Mouse (Mus musculus) regulatory T cell (primary cell): ENCODE results near the gene Eml1.

Source experiments
- in situ Hi-C: fragments of 300-600 bp; cut with MboI, MseI; formaldehyde crosslinking; loops from one replicate; pipeline ENCODE4 v1.15.1; 2025; ENCODE audit warnings: high pct_unique_total_duplicates

Eml1 gene

DNA sequence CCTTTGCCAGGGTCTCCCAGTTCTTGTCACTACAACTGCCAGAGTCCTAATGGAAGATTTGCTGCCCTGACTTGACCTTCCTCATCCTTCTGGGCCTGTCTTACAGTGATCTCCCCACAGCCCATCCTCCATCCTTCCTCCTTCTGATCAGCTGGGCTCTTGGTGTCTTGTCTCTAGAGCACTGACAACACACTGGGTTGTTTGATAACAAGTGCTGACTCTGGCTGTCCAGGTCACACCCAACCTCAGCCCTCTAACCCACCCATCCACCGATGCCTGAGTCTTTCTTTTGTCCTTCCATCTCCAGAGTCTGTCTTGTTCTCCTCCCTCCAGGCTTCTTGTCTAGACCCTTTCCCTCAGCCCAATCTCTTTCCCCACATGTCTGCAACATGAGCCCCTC, 50.7 kb downstream of the Eml1 start:
- in situ Hi-C loops, result no loop called here

DNA sequence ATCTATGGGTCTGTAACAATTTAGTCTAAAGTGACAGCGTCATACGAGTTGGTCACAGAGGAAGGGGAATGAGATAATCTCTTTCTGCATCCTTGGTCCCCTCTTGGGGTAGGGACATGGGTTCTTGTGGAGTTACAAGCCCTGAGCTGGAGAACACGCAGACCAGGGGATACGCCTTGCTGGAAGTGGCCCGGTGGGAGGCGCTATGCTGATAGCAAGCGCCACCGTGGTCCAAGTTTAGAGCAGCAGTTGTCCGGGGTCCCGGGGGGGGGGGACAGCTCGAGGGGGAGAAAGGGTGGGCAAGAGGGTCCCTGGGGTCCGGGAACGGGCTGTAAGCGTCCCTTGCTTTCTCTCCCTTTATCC, 51.7 kb downstream of the Eml1 start:
- in situ Hi-C loops, result no loop called here

DNA sequence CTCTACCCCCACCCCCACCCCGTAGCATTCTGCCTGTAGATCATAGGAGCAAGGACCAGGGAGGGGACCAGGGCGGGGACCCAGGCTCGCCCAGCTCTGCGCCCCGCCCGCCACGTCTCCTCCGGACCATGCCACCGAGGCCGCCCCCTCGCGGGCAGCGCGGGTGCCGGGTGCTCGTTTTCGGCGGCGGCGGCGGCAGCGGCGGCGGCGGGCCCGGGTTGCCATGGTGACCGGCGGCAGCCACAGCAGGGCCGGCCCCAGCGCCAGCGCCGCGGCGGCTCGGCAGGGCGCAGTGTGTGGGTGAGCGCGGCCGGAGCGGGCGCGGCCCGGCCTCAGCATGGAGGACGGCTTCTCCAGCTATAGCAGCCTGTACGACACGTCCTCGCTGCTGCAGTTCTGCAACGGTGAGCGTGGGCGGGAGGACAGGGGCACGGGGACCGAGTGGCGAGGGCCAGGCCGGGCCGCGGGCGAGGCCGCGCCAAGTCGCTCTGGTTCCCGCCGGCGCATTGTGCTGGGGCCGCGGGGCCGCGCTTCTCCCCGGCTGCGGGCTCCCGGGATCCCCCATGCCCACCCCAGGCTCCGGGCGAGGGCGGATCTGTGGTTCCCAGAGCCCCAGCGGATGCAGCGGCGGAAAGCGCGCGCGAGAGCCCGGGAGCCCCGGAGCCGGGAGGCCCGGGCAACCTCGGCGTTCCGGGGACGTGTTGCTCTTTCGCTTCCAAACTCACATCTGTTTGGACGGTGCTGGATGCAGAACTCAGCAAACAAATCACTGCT, 52.3 kb downstream of the Eml1 start:
- in situ Hi-C loops, result no loop called here

DNA sequence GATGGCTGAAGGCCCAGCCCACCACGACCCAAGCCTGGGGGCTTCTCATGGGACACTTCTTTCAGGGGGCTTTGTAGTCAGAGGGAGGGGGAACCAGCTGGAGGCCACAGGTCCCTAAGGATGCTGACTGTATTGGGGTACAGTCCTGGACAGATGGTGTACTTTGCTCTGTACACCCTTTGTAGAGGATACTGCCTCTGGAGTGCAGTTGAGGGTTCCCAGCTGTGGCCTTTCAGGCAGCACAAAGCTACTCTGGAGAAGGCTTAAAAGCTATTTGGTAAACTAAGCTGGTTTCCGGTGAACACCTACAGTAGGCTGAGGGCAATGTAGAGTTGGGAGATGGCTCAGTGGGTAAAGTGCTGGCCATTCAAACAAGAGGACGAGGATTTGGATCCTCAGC, 60.2 kb downstream of the Eml1 start:
- in situ Hi-C loops, result no loop called here

DNA sequence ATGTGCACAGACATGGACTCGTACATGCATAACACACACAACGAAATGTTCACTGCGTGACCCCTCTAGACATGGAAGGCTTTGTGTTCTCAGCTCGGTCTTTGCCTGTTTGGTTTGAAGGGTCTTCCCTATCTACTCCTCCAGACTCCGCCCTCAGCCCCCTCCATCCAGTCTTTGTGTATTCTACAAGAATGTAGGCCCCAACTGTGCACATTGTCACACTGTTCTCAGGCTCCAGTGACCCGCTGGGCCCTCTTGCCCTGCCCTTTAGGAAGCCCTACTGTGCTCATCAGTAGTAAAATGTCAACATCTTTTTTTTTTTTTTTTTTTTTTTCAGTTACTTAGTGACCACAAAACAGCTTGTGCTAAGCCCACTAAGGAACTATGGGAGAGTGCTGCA, 61.0 kb downstream of the Eml1 start:
- in situ Hi-C loops, result no loop called here

DNA sequence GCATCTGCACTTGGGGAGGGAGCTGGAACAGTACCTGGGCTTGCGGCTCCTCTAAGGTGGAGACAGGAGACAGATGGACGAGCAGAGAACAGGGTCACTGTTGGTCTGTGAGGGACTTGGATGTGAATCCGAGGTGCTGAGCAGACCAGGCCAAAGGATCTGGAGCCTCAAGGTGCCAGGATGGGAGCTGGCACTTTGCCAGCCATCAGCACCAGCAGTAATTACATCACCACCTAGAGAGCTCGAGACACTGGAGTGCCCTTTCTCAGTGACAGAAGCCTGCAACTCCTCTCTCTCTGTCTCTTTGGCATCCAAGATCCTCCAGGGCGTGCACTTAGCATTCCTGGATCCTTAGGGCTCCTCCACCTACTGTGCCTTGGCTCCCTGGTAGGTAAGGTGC, 61.8 kb downstream of the Eml1 start:
- in situ Hi-C loops, result no loop called here

DNA sequence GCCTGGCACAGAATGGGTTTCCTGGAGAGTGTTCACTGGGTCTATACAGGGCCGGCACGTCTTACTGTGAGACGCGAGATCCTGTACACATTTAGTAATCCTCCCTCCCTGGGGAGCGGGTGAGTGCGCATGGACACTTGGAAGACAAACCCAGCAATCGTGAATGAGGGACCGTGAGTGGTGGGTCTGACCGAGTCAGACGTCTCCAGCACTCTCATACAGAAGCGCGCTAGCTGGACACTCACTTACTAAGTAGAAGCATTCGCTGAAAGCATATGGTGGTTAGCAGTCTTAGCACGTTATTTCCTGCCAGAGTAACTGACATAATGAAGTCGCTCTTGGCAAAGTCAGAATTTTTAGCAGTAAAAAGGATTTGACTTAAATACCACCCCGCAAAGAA, 62.3 kb downstream of the Eml1 start:
- in situ Hi-C loops, result no loop called here

DNA sequence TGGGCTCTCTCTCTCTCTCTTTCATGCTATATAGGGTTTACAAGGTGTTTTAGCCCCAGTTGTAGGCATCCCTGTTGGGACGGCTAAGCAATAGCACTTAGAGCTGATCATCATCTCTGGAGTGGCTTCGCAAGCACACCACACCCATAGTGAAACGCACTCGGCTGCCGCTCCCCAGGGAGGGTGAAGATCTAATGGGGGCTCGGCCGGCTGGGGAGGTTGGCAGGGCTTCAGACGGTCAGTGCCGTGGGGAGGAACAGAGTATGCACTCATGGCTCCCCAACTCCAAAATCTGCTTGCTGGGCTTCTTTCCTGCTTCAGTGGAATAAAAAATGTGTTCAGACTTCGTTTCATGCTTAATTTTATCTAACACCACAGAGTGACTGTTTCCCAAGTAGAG, 62.7 kb downstream of the Eml1 start:
- in situ Hi-C loops, result no loop called here

DNA sequence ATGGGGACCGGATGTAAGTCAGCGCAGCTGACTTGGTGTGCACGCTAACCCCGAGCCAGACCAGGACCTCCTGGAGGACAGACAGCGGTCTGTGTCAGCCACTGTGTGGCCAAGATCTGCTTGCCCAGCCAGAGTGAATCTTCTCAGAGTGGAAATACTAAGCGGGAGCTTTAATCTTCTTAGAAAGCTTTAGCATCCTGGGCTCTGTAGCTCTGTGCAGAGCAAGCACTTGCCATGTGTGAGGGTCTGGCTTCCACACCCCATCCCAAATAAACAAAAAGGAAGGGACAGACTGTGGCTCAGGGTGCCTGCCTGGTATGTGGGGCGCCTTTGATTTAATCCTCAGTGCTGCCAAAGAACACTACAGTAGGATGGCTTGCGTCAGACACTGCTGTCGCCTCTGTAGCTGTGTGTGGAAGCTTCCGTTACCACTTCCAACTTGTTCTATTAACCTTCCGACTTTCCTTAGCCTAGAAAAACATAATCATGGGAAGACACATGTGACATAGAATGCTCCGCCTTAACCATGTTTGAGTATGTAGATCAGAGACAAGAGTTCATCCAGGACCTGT, 64.8 kb downstream of the Eml1 start:
- in situ Hi-C loops, result no loop called here

DNA sequence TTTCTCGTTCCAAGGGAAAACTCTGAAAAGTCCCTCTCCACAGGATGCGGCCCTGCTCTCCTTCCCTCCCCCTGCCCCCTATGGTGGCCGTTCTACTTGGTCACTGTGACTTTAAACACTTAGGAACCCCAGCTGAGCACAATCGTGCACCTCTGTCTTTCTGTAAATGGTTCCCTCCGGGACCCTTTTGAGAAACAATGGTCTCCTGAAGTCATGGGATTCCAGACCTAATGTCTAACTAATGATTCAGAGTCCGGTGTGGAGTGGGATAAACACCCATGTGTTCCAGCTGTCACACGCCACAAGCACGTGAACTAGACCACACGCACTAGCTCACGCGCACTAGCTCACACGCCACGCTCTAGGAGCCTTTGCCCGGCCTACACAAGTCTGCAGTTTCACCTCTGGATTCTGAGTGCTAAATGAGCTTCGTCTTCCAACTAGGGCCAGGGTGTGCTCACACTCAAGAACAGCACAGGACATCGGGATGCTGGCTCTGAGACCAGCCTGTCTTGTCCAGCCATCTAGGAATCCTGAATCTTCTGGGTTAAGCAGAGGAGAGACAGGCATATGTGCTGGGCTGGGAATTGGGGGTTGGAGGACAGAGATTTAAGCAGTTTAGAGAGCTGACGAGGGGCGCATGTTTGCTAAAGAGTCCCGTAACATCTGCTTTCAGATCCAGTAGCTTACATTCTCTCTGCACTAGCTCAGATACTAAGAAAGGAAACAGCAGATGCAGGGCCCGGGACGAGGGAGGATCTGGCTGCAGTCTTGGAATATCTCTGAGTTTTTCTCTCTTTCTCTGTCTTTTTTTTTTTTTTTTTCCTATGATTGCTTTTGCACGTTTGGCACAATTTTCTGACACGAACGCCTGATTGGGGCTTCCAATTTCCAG, 65.5 kb downstream of the Eml1 start:
- in situ Hi-C loops, result no loop called here

DNA sequence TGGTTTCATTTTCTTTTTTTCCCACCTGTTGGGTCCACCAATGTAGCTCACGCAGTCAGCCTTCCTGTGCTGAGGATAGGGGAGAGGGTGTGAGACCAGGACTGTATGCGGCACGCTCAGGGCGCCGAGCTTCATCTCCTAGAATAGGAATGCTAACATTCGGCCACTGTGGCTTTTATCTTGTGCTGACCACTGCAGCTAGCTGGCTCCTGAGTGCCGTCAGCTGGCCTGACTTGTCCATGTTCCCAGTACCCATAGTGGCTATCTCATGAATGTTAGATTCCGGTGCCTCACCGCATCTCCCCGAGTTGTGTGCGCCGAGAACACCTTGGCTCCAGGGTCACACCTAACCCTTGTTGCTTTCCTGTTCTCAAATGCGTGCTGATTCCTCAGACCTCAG, 66.7 kb downstream of the Eml1 start:
- in situ Hi-C loops, result no loop called here

DNA sequence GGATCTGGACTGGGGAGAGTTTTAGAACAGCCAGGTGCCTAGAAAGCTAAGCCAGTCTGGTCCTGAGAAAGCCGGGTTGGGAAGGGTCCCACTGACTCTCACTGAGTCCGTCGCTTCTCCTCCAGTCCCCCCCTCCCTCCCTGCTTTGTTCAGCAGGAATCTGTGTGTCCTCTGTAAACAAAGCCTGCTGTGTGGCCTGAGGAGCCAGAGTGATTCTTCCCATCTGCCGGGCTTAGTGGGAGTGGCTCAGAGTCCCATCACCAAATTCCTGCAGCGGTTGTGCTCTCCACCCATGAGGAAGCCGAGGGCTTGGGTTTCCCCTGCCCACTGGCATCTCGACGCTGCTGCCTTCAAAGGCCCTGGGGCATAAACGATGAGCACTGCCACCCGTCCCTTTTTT, 72.5 kb downstream of the Eml1 start:
- in situ Hi-C loops, result no loop called here

DNA sequence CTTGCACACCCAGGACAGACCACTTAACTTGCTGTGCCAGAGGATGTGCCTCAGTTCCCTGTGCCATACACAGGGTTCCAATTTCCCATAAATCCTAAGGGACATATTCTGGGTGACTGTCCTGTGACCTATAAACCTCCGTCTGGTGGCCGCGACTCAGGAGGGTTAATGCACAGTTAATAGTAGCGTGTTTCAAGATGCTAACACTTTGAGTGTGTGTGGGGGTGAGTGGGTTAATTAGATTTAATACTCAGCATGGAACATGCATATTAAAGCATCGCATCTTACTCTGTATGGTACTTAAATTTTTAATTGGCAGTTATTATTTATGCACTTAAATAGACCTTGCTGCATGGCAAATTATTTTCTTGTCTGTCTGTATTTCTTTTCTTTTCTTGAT, 73.0 kb downstream of the Eml1 start:
- in situ Hi-C loops, result no loop called here

DNA sequence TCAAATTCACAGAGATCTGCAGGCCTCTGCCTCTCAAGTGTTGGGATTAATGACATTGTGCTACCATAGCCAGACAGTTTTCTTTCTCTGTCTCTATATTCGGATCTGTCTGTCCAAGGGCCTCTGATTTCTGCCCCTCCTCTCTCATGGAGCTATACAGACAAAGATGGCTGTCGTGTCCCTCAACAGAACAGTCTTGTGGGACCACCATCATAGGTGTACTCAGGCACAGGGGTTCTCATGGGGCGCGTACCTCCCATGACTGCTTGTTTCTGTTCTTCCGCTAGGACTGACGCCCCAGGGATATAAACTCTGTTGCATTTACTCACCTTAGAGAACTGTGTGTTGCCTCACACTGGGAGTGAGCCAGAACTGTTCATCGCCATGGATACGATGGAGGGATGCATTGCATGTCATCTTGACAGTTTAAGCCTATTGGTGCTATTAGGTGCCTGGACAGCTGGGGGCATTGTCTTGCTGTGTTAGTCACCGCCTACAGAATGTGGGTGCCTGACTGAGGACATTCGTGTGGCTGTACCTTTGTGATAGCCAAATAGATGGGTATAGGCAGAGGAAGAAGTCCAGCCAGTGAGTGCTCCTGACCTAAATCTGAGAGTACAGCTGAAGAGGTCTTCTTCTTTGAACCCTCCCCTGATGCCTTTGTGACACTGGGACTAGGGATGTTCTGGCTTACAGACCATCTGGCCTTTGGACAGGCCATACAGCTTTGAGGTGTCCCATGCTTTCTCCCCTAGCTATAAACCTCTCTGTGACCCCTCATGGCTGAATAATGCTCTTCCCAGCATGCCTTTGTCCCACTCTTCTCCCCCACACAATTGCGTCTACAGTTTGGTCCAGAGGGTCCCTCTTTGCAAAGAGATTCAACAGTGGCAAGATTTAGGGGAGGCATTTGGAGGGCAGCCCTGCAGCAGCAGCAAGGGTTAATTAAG, 73.7 kb downstream of the Eml1 start:
- in situ Hi-C loops, result no loop called here

DNA sequence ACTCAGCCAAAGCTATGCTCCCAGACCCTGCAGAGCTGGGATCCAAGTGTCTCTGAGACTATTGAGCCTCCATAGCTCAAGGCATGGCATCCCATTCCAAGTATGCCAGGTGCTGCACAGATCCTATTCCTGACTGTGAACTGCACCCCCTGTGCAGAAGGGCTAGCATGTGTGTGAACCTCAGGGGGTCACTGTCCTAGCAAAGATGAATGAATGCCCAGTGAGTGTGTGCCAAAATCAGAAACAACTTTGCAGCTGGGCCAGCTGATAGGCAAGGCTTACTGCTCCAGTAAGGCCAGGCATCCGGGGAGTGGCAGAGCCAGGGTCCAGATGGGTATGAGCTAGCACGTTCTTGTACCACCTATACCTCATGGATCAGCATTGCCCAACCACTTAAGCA, 76.0 kb downstream of the Eml1 start:
- in situ Hi-C loops, result no loop called here

DNA sequence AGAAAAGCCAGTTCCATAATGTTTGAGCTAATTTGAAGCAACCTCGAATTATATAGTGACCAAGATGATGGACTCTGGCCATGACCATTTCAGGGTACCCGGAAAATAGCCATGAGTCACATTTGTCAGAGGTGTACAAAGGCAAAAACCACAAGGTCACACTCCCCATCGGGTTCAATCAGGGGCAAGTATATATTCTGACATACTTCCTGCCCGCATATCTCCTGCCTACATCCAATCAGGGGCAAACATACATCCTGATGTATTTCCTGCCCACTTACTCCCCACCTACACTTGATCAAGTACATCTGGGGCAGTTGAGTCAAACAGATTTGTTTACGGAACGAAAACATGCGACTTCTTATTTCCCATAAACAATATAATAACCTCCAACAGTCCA, 77.6 kb downstream of the Eml1 start:
- in situ Hi-C loops, result no loop called here

DNA sequence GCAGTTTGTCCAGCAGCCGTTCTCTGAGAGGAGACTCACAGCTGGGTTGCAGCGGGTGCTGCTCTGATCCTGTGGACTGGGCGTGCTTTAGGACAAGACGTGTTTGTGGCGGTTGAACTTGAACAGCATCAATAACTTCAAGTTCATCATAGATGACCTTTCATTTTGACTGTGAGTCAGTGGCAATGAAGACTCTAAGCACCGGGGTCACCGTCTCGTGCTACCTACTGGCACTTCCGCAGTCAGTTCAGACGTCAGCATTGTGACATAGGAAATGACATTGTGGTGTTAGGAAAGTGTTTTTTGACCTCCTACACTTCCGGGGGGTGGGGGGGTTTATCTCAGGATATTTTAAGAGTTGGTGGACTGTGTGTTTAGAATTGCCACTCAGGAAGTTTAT, 79.2 kb downstream of the Eml1 start:
- in situ Hi-C loops, result no loop called here

DNA sequence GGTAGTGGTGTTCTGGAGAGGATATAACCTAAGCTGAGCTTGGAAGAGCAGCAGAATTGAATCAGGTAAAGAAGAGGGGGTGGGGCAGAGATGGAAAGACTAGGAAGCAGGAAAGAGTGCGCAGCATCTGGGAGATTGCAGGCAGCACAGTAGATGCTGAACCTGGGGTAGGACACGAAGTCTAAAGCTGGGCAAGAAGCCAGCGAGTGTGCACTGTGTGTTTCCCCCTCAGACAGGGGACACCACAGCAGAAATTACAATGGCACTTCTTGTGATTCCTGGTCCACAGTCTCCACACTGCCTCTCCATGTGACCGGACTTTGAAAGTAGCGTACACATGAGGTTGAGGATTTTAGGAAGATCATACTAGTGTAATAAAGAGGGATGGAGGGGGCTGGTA, 79.8 kb downstream of the Eml1 start:
- in situ Hi-C loops, result no loop called here

DNA sequence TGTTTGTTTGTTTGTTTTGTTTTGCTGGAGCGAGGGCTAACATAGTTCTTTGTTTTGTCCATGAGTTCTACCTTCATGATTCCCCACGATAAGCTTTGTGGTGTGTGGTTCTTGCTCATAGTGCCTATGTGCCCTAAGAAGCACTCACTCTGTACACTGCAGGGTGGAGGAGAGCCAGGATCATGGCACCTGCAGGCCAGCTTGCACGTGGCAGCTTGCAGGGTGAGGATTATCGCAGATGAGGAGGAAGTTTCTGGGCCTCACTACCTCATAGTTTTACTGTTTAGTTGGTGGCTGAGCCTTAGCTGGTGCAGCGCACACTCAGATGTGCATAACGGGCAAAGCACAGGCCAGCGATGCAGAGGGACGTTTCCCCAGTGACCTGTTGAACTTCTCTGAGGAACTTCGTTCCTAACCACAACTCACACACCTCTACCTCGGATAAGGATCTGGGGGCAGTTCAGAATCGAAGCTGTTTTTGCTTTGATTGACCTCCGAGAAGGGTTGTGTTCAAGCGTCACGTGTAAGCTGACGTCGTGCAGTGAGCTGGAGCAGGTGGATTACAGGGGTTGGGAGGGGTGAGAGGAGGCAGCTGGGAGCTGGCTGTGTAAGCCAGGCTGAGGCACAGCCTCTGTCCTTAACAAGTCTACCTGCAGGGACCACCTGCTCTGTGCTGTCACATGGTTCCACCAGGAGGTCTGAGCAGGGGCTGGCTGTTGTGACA, 81.6 kb downstream of the Eml1 start:
- in situ Hi-C loops, result no loop called here

DNA sequence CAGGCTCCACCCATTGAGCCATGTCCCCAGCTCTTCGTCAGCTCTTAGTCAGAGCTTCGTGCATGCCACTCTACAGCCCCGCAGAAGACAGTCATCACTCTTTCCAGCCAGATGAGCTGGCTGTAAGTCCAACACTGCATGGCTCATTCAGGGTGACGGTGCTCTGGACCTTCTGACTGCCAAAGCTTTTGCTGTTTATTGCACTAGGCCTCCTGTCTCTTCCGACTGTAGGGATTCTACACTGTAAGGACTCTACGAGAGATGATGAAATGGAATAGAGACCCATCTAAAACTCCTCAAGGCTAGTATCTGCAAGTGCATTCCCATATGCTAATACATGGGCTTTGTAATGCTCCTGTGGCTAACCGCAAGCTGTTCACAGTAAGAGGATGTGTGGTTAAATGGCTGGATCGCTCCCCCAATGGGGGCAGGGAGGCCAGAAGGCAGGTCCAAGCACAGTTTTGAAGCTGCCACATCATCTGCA, 82.8 kb downstream of the Eml1 start:
- in situ Hi-C loops, result no loop called here

DNA sequence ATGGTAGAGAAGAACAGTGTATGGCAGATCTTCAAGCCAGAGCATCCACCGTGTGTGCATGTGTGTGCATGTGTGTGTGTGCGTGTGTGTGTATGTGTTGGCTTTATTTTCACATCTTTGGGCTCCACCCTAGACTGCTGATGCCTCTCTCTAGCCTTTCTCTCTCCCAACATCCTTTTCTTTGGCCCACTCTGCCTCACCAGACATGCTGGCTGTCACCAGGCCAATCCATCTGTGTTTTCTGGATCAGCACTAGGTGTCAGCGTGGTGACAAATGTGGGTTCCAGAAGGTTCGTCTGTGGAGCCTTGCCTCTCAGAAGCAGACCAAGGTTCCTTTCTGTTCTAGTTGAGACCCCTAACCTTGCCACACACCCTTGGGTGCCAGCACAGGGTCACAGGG, 84.2 kb downstream of the Eml1 start:
- in situ Hi-C loops, result no loop called here
